Mouse (Mus musculus) erythroblast, embryonic 14.5 days (primary cell): Measurements from ENCODE around the gene Coa3.

ENCODE experiments used
- GATA1 ChIP-seq: IDR thresholded peaks from 2 replicates; pipeline ENCODE4 v1.6.1; 2012; ENCODE audit warnings: low read length, inconsistent platforms, mixed read lengths
- TAL1 ChIP-seq: IDR thresholded peaks from 3 replicates; pipeline ENCODE4 v1.6.1; 2012; ENCODE audit warnings: low read length, inconsistent platforms, mixed read lengths

DNA sequence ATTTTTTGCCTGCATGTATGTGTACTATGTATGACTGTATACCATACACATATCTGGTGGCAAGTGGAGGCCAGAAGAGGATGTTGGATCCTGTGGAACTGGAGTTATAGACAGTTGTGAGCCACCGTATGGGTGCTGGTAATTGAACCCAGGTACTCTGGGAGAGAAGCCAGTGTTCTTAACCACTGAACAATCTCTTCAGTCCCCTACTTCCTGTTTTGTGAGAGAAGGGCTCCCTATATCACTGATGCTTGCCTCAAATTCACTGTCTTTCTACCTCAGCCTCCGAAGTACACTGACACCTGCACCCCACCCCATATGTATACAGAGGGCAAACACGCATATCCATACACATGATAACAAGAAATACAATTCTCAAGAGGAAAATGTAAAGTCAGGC is 32.2 kb upstream of the Coa3 start:
- no peak for TF ChIP-seq GATA1
- no peak for TF ChIP-seq TAL1
